Mouse (Mus musculus) spleen, adult 2 months (tissue): Measurements from ENCODE around the gene Hdac9. TPM values are rescaled to one million over a fixed set of nuclear protein-coding genes. Genes with fewer than 3 reads are reported as not detected.

Experiments
- DNase-seq, 2 experiments: peaks; one replicate each; pipeline versions ENCODE4 v3.0.0 to v3.0.0-alpha.2; 2012 to 2021; ENCODE audit warnings: low spot score in 2 of 2, low read depth in 1 of 2
- H3K27ac ChIP-seq: fragments of 200-500 bp; 2 replicates; pipeline ENCODE4 v1.5.1; 2012; ENCODE audit warnings: low read length, inconsistent platforms; ENCODE audit not compliant: insufficient read depth
- H3K27me3 ChIP-seq: fragments of 200-500 bp; 2 replicates; pipeline ENCODE4 v1.6.1; 2012; ENCODE audit warnings: mild to moderate bottlenecking, moderate library complexity, low read length, inconsistent platforms; ENCODE audit not compliant: control insufficient read depth, insufficient read depth
- H3K36me3 ChIP-seq: fragments of 200-500 bp; 2 replicates; pipeline ENCODE4 v1.6.1; 2012; ENCODE audit warnings: mild to moderate bottlenecking, low read length, inconsistent platforms; ENCODE audit not compliant: control insufficient read depth, insufficient read depth
- H3K4me1 ChIP-seq: fragments of 200-500 bp; 2 replicates; pipeline ENCODE4 v1.6.1; 2011; ENCODE audit warnings: inconsistent platforms; ENCODE audit not compliant: control insufficient read depth, insufficient read depth, insufficient read length
- H3K4me3 ChIP-seq: fragments of 200-500 bp; 2 replicates; pipeline ENCODE4 v1.5.1; 2011; ENCODE audit warnings: mild to moderate bottlenecking, inconsistent platforms; ENCODE audit not compliant: insufficient read depth, insufficient read length; ENCODE audit errors: extremely low read depth
- CTCF ChIP-seq: fragments of 200-500 bp; IDR thresholded peaks from 2 replicates; pipeline ENCODE4 v1.5.1; 2011; ENCODE audit warnings: mild to moderate bottlenecking, inconsistent platforms; ENCODE audit not compliant: insufficient read depth, insufficient read length, insufficient replicate concordance; ENCODE audit errors: extremely low read depth
- POLR2A ChIP-seq: fragments of 200-500 bp; IDR thresholded peaks from 2 replicates; pipeline ENCODE4 v1.6.1; 2011; ENCODE audit warnings: low read depth, low read length, inconsistent platforms
- WGBS: fragments of 180-500 bp; shearing (Covaris S2); methylation state at CpG from one replicate; pipeline ENCODE4 v1.1.7; 2018; 5-methylcytosine and 5-hydroxymethylcytosine counted together
- polyA plus RNA-seq: library from polyadenylated mRNA; depleted of rRNA; stranded (reverse); fragments of >200 nt; gene quantifications from 2 replicates; pipeline ENCODE4 v1.2.3, GENCODE M21; 2012

The Hdac9 gene
- polyA plus RNA-seq, 1 experiment, result 8.9 TPM

- WGBS, result 88% methylated on average over 3 of the region's 3 CpGs
- DNase-seq, result no peak
- TF ChIP-seq CTCF (no peak), POLR2A (no peak)
- Histone ChIP-seq H3K4me1 (no peaks in the 10 kb centered on the region), H3K27ac (no peak overlapping the region), H3K36me3 (no peaks in the 10 kb centered on the region), H3K27me3 (no peaks in the 10 kb centered on the region), H3K4me3 (no peak overlapping the region)
Measured at GRCm38 (mm10) chr12:34176790-34177189, 740.1 kb downstream of the Hdac9 start.

GRCm38 (mm10) chr12:34173036-34173435 lies 743.9 kb downstream of the Hdac9 start:
- Histone ChIP-seq H3K27me3 (no peaks in the 10 kb centered on the region), H3K36me3 (no peaks in the 10 kb centered on the region), H3K4me1 (no peaks in the 10 kb centered on the region), H3K27ac (no peak overlapping the region), H3K4me3 (no peak overlapping the region)
- DNase-seq, result no peak
- no peak for TF ChIP-seq POLR2A
- TF ChIP-seq CTCF, result no peak
- WGBS, result 78% methylated on average over 1 of the region's 1 CpGs

GRCm38 (mm10) chr12:34170601-34171000 lies 746.3 kb downstream of the Hdac9 start:
- no peak overlapping the region for H3K27ac ChIP-seq
- WGBS, result 86% methylated on average over 3 of the region's 3 CpGs
- no peak for TF ChIP-seq POLR2A
- no peak for TF ChIP-seq CTCF
- H3K4me1 ChIP-seq, result no peaks in the 10 kb centered on the region
- H3K36me3 ChIP-seq, result no peaks in the 10 kb centered on the region
- no peak overlapping the region for H3K4me3 ChIP-seq
- DNase-seq, result no peak
- no peaks in the 10 kb centered on the region for H3K27me3 ChIP-seq

- WGBS, result 41% methylated on average over 4 of the region's 4 CpGs
- TF ChIP-seq CTCF, result no peak
Measured at GRCm38 (mm10) chr12:34165674-34166073, 751.2 kb downstream of the Hdac9 start.

GRCm38 (mm10) chr12:34156301-34156700 lies 760.6 kb downstream of the Hdac9 start:
- no peaks in the 10 kb centered on the region for H3K27me3 ChIP-seq
- no peak overlapping the region for H3K4me3 ChIP-seq
- 93% methylated on average over 6 of the region's 6 CpGs for WGBS
- H3K36me3 ChIP-seq, result no peaks in the 10 kb centered on the region
- H3K27ac ChIP-seq, result no peak overlapping the region
- TF ChIP-seq POLR2A (no peak), CTCF (no peak)
- no peak for DNase-seq
- H3K4me1 ChIP-seq, result no peaks in the 10 kb centered on the region

More at GRCm38 (mm10) chr12:34165674-34166073, 751.2 kb downstream of the Hdac9 start:
- H3K36me3 ChIP-seq, result no peaks in the 10 kb centered on the region
- no peak overlapping the region for H3K27ac ChIP-seq
- no peak overlapping the region for H3K4me3 ChIP-seq
- no peak for DNase-seq
- no peaks in the 10 kb centered on the region for H3K4me1 ChIP-seq
- H3K27me3 ChIP-seq, result no peaks in the 10 kb centered on the region

- no peak overlapping the region for H3K27ac ChIP-seq
- H3K36me3 ChIP-seq, result no peaks in the 10 kb centered on the region
- no peak for DNase-seq
- no peak overlapping the region for H3K4me3 ChIP-seq
- H3K27me3 ChIP-seq, result no peaks in the 10 kb centered on the region
- WGBS, result 83% methylated on average over 5 of the region's 5 CpGs
- TF ChIP-seq CTCF (no peak), POLR2A (no peak)
- no peaks in the 10 kb centered on the region for H3K4me1 ChIP-seq
Measured at GRCm38 (mm10) chr12:34155740-34156139, 761.2 kb downstream of the Hdac9 start.

GRCm38 (mm10) chr12:34154757-34155156 lies 762.1 kb downstream of the Hdac9 start:
- no peak for DNase-seq
- Histone ChIP-seq H3K4me1 (no peaks in the 10 kb centered on the region), H3K27me3 (no peaks in the 10 kb centered on the region), H3K27ac (no peak overlapping the region), H3K36me3 (no peaks in the 10 kb centered on the region), H3K4me3 (no peak overlapping the region)
- 71% methylated on average over 3 of the region's 3 CpGs for WGBS
- TF ChIP-seq CTCF (no peak), POLR2A (no peak)

GRCm38 (mm10) chr12:34151336-34151735 lies 765.6 kb downstream of the Hdac9 start:
- no peaks in the 10 kb centered on the region for H3K4me1 ChIP-seq
- TF ChIP-seq CTCF, result no peak
- TF ChIP-seq POLR2A, result no peak
- no peak overlapping the region for H3K27ac ChIP-seq
- no peaks in the 10 kb centered on the region for H3K36me3 ChIP-seq
- H3K4me3 ChIP-seq, result no peak overlapping the region
- no peaks in the 10 kb centered on the region for H3K27me3 ChIP-seq
- no peak for DNase-seq
- WGBS, result 56% methylated on average over 3 of the region's 3 CpGs
